Mouse (Mus musculus): ENCODE results near the gene Slc43a2. TPM values are rescaled to one million over a fixed set of nuclear protein-coding genes. Genes with fewer than 3 reads are reported as not detected.
A peak's percentile ranks its signal among the peaks of the same experiment; 100 is the strongest.

Gene Slc43a2
- polyA plus RNA-seq, 1 experiment from 2014 or later: 6.4 TPM

DNA sequence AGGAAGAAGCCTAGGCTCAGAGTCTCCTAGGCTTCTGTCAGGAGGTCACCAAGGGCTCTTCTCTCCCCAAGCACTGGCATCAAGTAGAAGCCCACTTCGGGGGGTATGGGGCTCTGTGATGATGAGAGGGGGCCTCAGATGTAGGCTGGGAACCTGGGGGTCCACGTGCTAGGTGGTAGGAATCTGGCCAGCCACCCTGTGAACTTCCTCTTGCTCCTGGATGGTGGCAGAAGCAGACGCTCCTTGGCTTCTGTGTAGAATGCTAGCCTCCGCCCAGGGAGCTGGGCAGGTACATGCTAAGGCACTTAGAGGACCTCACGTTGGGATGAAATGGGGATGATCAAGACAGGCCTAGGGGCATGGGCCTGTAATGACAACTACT is 29.9 kb downstream of the Slc43a2 start:
- ATAC-seq (ENCODE audit: insufficient read depth): no peak
- Histone ChIP-seq H3K4me1 (ENCODE audit: insufficient read depth) (0 out of 2 replicates have a peak, but pooled peaks cover 10% of the 10 kb centered on the region), H3K36me3 (ENCODE audit: insufficient read depth) (no peaks in the 10 kb centered on the region), H3K4me2 (no peak overlapping the region), H3K9me3 (ENCODE audit: low read depth, low read length) (no peaks in the 10 kb centered on the region), H3K27ac (ENCODE audit: low read depth) (no peak overlapping the region), H3K27me3 (ENCODE audit: insufficient read depth, low read length) (no peaks in the 10 kb centered on the region), H3K4me3 (ENCODE audit: low read depth, low read length) (no peak overlapping the region), H3K9ac (no peak overlapping the region)
- WGBS: 73% methylated on average over 5 of the region's 5 CpGs
- no peak for DNase-seq
- no peak for TF ChIP-seq CTCF (IDR thresholded peaks at IDR 0.05; ENCODE audit: low read depth)

DNA sequence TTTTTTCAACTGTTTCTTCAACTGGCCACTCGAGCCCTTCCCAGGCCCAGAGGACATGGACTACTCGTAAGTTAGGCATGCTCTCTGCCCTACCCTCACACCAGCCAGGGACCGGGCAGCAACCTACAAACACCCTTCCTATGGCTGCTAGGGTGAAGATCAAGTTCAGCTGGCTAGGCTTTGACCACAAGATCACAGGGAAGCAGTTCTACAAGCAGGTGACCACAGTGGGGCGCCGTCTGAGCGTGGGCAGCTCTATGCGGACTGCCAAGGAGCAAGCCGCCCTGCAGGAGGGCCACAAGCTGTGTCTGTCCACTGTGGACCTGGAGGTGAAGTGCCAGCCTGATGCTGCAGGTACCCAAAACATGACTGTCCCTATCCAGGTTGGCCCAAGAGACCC is 31.3 kb downstream of the Slc43a2 start:
- no peaks in the 10 kb centered on the region for H3K36me3 ChIP-seq (ENCODE audit: insufficient read depth)
- H3K4me2 ChIP-seq: no peak overlapping the region
- H3K9ac ChIP-seq: no peak overlapping the region
- no peaks in the 10 kb centered on the region for H3K9me3 ChIP-seq (ENCODE audit: low read depth, low read length)
- no peak overlapping the region for H3K27ac ChIP-seq (ENCODE audit: low read depth)
- peaks cover 14% of the 10 kb centered on the region; the same call in 1 of the 2 replicates for H3K4me1 ChIP-seq (ENCODE audit: insufficient read depth)
- WGBS: 85% methylated on average over 8 of the region's 8 CpGs
- ATAC-seq (ENCODE audit: insufficient read depth): no peak
- H3K27me3 ChIP-seq (ENCODE audit: insufficient read depth, low read length): no peaks in the 10 kb centered on the region
- H3K4me3 ChIP-seq (ENCODE audit: low read depth, low read length): no peak overlapping the region
- no peak for TF ChIP-seq CTCF (IDR thresholded peaks at IDR 0.05; ENCODE audit: low read depth)
- no peak for DNase-seq

- WGBS: 41% methylated on average over 18 of the region's 18 CpGs
- DNase-seq: no peak
- H3K27me3 ChIP-seq (ENCODE audit: insufficient read depth, low read length): no peaks in the 10 kb centered on the region
- TF ChIP-seq CTCF (IDR thresholded peaks at IDR 0.05; ENCODE audit: low read depth): no peak
- ATAC-seq (ENCODE audit: insufficient read depth): no peak
- H3K4me1 ChIP-seq (ENCODE audit: insufficient read depth): peaks cover 14% of the 10 kb centered on the region; the same call in 1 of the 2 replicates
- H3K27ac ChIP-seq (ENCODE audit: low read depth): no peak overlapping the region; the same call in 1 of the 2 replicates
- H3K9me3 ChIP-seq (ENCODE audit: low read depth, low read length): no peaks in the 10 kb centered on the region
- H3K9ac ChIP-seq: no peak overlapping the region
- no peaks in the 10 kb centered on the region for H3K36me3 ChIP-seq (ENCODE audit: insufficient read depth)
- H3K4me3 ChIP-seq (ENCODE audit: low read depth, low read length): no peak overlapping the region
- no peak overlapping the region for H3K4me2 ChIP-seq
Observed at GRCm38 (mm10) chr11:75563851-75564548, 32.5 kb downstream of the Slc43a2 start.

DNA sequence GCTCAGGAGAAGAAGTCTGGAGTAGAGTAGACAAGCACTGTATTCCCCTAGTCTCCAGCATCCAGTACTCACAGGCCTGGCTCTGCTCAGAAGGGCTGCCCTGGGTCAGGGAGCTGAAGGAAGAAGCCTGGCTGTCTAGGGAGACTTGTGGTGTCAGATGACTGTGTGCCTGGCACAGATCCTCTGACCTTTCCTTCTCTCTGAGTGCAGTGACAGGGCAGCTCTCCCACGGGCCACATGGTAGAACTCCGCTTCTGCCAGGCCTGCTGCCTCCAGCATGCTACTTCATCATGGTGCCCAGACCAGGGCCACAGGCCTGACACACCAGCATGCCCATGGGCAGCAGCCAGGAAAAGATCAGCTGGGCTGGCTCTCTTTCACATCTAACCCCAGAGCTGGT is 34.4 kb downstream of the Slc43a2 start:
- ATAC-seq (ENCODE audit: insufficient read depth): no peak
- Histone ChIP-seq H3K9me3 (ENCODE audit: low read depth, low read length) (no peaks in the 10 kb centered on the region), H3K4me1 (ENCODE audit: insufficient read depth) (peaks cover 14% of the 10 kb centered on the region; the same call in 1 of the 2 replicates), H3K27ac (ENCODE audit: low read depth) (no peak overlapping the region), H3K9ac (no peak overlapping the region), H3K36me3 (ENCODE audit: insufficient read depth) (no peaks in the 10 kb centered on the region), H3K27me3 (ENCODE audit: insufficient read depth, low read length) (no peaks in the 10 kb centered on the region), H3K4me3 (ENCODE audit: low read depth, low read length) (no peak overlapping the region), H3K4me2 (no peak overlapping the region)
- WGBS: 55% methylated on average over 2 of the region's 2 CpGs
- TF ChIP-seq CTCF (IDR thresholded peaks at IDR 0.05; ENCODE audit: low read depth): no peak
- DNase-seq: no peak

GRCm38 (mm10) chr11:75566276-75567196 is 35.0 kb downstream of the Slc43a2 start:
- no peaks in the 10 kb centered on the region for H3K27me3 ChIP-seq (ENCODE audit: insufficient read depth, low read length)
- no peak for TF ChIP-seq CTCF (IDR thresholded peaks at IDR 0.05; ENCODE audit: low read depth)
- H3K4me2 ChIP-seq: no peak overlapping the region
- no peak overlapping the region for H3K27ac ChIP-seq (ENCODE audit: low read depth)
- DNase-seq (no peak), ATAC-seq (ENCODE audit: insufficient read depth) (no peak)
- no peak overlapping the region for H3K4me3 ChIP-seq (ENCODE audit: low read depth, low read length)
- H3K9ac ChIP-seq: no peak overlapping the region
- H3K4me1 ChIP-seq (ENCODE audit: insufficient read depth): peaks cover 14% of the 10 kb centered on the region; the same call in 1 of the 2 replicates
- WGBS: 58% methylated on average over 13 of the region's 13 CpGs
- no peaks in the 10 kb centered on the region for H3K36me3 ChIP-seq (ENCODE audit: insufficient read depth)
- no peaks in the 10 kb centered on the region for H3K9me3 ChIP-seq (ENCODE audit: low read depth, low read length)

- WGBS: 39% methylated on average over 9 of the region's 9 CpGs
- Histone ChIP-seq H3K27ac (ENCODE audit: low read depth) (no peak overlapping the region), H3K4me3 (ENCODE audit: low read depth, low read length) (no peak overlapping the region), H3K4me1 (ENCODE audit: insufficient read depth) (peaks cover 18% of the 10 kb centered on the region), H3K4me2 (no peak overlapping the region), H3K9ac (no peak overlapping the region), H3K27me3 (ENCODE audit: insufficient read depth, low read length) (no peaks in the 10 kb centered on the region), H3K9me3 (ENCODE audit: low read depth, low read length) (no peaks in the 10 kb centered on the region), H3K36me3 (ENCODE audit: insufficient read depth) (no peaks in the 10 kb centered on the region)
- ATAC-seq (ENCODE audit: insufficient read depth): no peak
- no peak for TF ChIP-seq CTCF (IDR thresholded peaks at IDR 0.05; ENCODE audit: low read depth)
- peak; percentile 42 for DNase-seq
Observed at GRCm38 (mm10) chr11:75567346-75568114, 36.0 kb downstream of the Slc43a2 start.
